Mouse (Mus musculus) stomach, postnatal 0 days (tissue): ENCODE data around the gene Gmppa.

Experiments
- CTCF ChIP-seq: IDR thresholded peaks from 2 replicates; pipeline ENCODE4 v1.5.1; 2016; ENCODE audit warnings: antibody characterized with exemption, low read depth, mild to moderate bottlenecking, moderate library complexity
- EP300 ChIP-seq: optimal IDR thresholded peaks from 2 replicates; pipeline ENCODE3; 2016; ENCODE audit warnings: antibody characterized with exemption

DNA sequence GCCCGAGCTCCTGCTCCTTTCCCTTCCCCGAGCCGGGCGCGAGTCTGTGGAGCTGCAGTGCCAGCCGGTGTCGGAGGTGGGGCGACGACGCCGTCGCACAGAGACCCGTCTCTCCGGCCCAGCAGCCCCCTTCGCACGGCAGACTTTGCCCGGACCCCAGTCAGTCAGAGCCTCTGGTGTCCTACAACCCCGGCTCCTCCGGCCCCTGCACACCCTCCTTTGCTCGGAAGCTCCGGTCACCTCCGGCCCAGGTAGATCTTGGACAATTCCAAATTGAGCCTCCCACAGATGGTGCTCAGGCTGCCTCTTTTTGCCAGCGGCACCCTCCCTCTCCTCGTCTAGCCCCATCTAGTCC is 43.9 kb downstream of the Gmppa start:
- TF ChIP-seq EP300, result no peak
- no peak for TF ChIP-seq CTCF
